10 mouse cellular contexts compared by ENCODE assay signal in genomic region chr17:32402779-32403157, GRCm38 (mm10). TPM values are rescaled to one million over a fixed set of nuclear protein-coding genes. Genes with fewer than 3 reads are reported as not detected.
DNase-seq lines count a peak whose midpoint lies in the region; ATAC-seq and TF ChIP-seq lines count a peak whose summit lies in the region.
"Had no signal": no experiment of that assay in that cellular context is flagged by ENCODE, and none has a peak within 500 bp of the region (broad histone marks: within the 10 kb centered on the region; RNA-seq: fewer than 3 reads in every experiment).

No protein-coding gene starts in this region.

- peak; percentile 36 for DNase-seq in lung, postnatal 25 days (ENCODE audit: low spot score)
- DNase-seq in midbrain, embryonic 10.5 days (ENCODE audit: low spot score): no peak
- no peak for DNase-seq in layer of hippocampus, adult 9-10 months (ENCODE audit: low spot score)
- no peak for DNase-seq in gastrocnemius, postnatal 10 days

- no peaks in the 10 kb centered on the region for H3K9me3 ChIP-seq in E14TG2a.4 (ENCODE audit: low read length)
- no peaks in the 10 kb centered on the region for H3K9me3 ChIP-seq in stomach, embryonic 16.5 days (replicated peaks; ENCODE audit: control insufficient read depth, low read length)
- H3K9me3 ChIP-seq in midbrain, embryonic 10.5 days (replicated peaks): no peaks in the 10 kb centered on the region
- H3K9me3 ChIP-seq: heart, embryonic 10.5 days had no signal

- no peak for ATAC-seq in stomach, embryonic 16.5 days (ENCODE audit: insufficient read depth, low FRiP score)

- H3K4me2 ChIP-seq in stomach, embryonic 16.5 days (ENCODE audit: low read depth, low read length): no peak overlapping the region

- H3K36me3 ChIP-seq in E14TG2a.4 (ENCODE audit: insufficient read depth, low read length): no peaks in the 10 kb centered on the region
- no peaks in the 10 kb centered on the region for H3K36me3 ChIP-seq in stomach, embryonic 16.5 days (ENCODE audit: control insufficient read depth, insufficient read depth, low read length)
- H3K36me3 ChIP-seq in midbrain, embryonic 10.5 days: no peaks in the 10 kb centered on the region
- H3K36me3 ChIP-seq: heart, embryonic 10.5 days had no signal

- TF ChIP-seq CTCF in E14TG2a.4 (conservative IDR thresholded peaks at IDR 0.05; ENCODE audit: low read length): no peak
- TF ChIP-seq CTCF in cortical plate, adult 2 months (IDR thresholded peaks at IDR 0.05; ENCODE audit: extremely low read depth, insufficient read depth, low read length): no peak

- peaks cover 41% of the 10 kb centered on the region for H3K27me3 ChIP-seq in E14TG2a.4 (ENCODE audit: insufficient read depth, low read length)
- peaks cover 7% of the 10 kb centered on the region; the same call in 1 of the 2 replicates for H3K27me3 ChIP-seq in stomach, embryonic 16.5 days (ENCODE audit: control insufficient read depth, insufficient read depth, low read length)
- peaks cover 20% of the 10 kb centered on the region for H3K27me3 ChIP-seq in midbrain, embryonic 10.5 days (ENCODE audit: low read depth, poor library complexity, severe bottlenecking)

- H3K27ac ChIP-seq in cortical plate, adult 2 months (ENCODE audit: insufficient read depth, low read length): peak overlapping the region; percentile 35; the same call in 1 of the 2 replicates
- no peak overlapping the region for H3K27ac ChIP-seq in stomach, embryonic 16.5 days (ENCODE audit: low read length)
- no peak overlapping the region for H3K27ac ChIP-seq in midbrain, embryonic 10.5 days (replicated peaks)
- H3K27ac ChIP-seq: heart, embryonic 10.5 days had no signal

- no peak for TF ChIP-seq POLR2A in cortical plate, adult 2 months (IDR thresholded peaks at IDR 0.05; ENCODE audit: extremely low read depth, insufficient read depth, low read length)

- H3K9ac ChIP-seq in stomach, embryonic 16.5 days (ENCODE audit: low read length): no peak overlapping the region; the same call in 1 of the 2 replicates

- peak overlapping the region; percentile 57 for H3K4me3 ChIP-seq in E14TG2a.4 (replicated peaks; ENCODE audit: low read length)
- 0 out of 2 replicates have a peak overlapping the region, but pooled peaks have one; percentile 10 for H3K4me3 ChIP-seq in cortical plate, adult 2 months (ENCODE audit: insufficient read depth, low read length)
- peak overlapping the region; percentile 20 for H3K4me3 ChIP-seq in stomach, embryonic 16.5 days (replicated peaks; ENCODE audit: low read length)
- H3K4me3 ChIP-seq in midbrain, embryonic 10.5 days: no peak overlapping the region
- H3K4me3 ChIP-seq: heart, embryonic 10.5 days had no signal

- H3K4me1 ChIP-seq in E14TG2a.4 (replicated peaks; ENCODE audit: low read depth, low read length): peaks cover 10% of the 10 kb centered on the region
- H3K4me1 ChIP-seq in cortical plate, adult 2 months (ENCODE audit: control insufficient read depth, insufficient read depth, low read length): no peaks in the 10 kb centered on the region
- no peaks in the 10 kb centered on the region for H3K4me1 ChIP-seq in stomach, embryonic 16.5 days (ENCODE audit: control insufficient read depth, insufficient read depth, low read length)
- no peaks in the 10 kb centered on the region for H3K4me1 ChIP-seq in midbrain, embryonic 10.5 days
- H3K4me1 ChIP-seq: heart, embryonic 10.5 days had no signal

- WGBS in stomach, embryonic 16.5 days: 67% methylated on average over 11 of the region's 11 CpGs
- 82% methylated on average over 11 of the region's 11 CpGs for WGBS in midbrain, embryonic 10.5 days

RNA-seq across cellular contexts. Expression of gene Rasal3, which starts 0.6 kb away (rescaled TPM):
- 4.8 and 5.3 TPM in 2 replicates for polyA plus RNA-seq in cortical plate, adult 2 months (2012; rRNA removed)
- polyA plus RNA-seq in stomach, embryonic 16.5 days (2015; fragmentation: Nextera tagmentation; extraction: Ambion mirVana): 1.8 and 2.1 TPM in 2 replicates
- polyA plus RNA-seq in midbrain, embryonic 10.5 days (2016; fragmentation: Nextera tagmentation; extraction: Ambion mirVana): 0.40 and 0.42 TPM in 2 replicates
- total RNA-seq in gastrocnemius, postnatal 10 days (2021): under 1 TPM; 0.70 to 0.90 TPM

RNA-seq across cellular contexts. Expression of gene Wiz, which starts 13.5 kb away (rescaled TPM):
- 36.9 and 37.8 TPM in 2 replicates for polyA plus RNA-seq in cortical plate, adult 2 months (2012; rRNA removed)
- polyA plus RNA-seq in stomach, embryonic 16.5 days (2015; fragmentation: Nextera tagmentation; extraction: Ambion mirVana): 23.7 and 24.5 TPM in 2 replicates
- 22.3 and 25.6 TPM in 2 replicates for polyA plus RNA-seq in midbrain, embryonic 10.5 days (2016; fragmentation: Nextera tagmentation; extraction: Ambion mirVana)
- total RNA-seq in gastrocnemius, postnatal 10 days (2021): 10 to 100 TPM; 17.5 to 24.5 TPM

RNA-seq across cellular contexts. Expression of gene Pglyrp2, which starts 21.2 kb away (rescaled TPM):
- polyA plus RNA-seq in cortical plate, adult 2 months (2012; rRNA removed): not detected in 2 replicates
- polyA plus RNA-seq in stomach, embryonic 16.5 days (2015; fragmentation: Nextera tagmentation; extraction: Ambion mirVana): 0.39 and 0.84 TPM in 2 replicates
- 0.07 TPM in 1 of 2 replicates, not detected in the other for polyA plus RNA-seq in midbrain, embryonic 10.5 days (2016; fragmentation: Nextera tagmentation; extraction: Ambion mirVana)
- not detected for total RNA-seq in gastrocnemius, postnatal 10 days (2021)
- total RNA-seq: layer of hippocampus, postnatal 10 days had no signal
- polyA plus RNA-seq: embryonic facial prominence, embryonic 11.5 days had no signal

RNA-seq across cellular contexts. Expression of gene Cyp4f39, which starts 49.8 kb away (rescaled TPM):
- not detected in 2 replicates for polyA plus RNA-seq in cortical plate, adult 2 months (2012; rRNA removed)
- polyA plus RNA-seq in stomach, embryonic 16.5 days (2015; fragmentation: Nextera tagmentation; extraction: Ambion mirVana): 26.2 and 42.6 TPM in 2 replicates
- polyA plus RNA-seq in midbrain, embryonic 10.5 days (2016; fragmentation: Nextera tagmentation; extraction: Ambion mirVana): 0.15 and 0.87 TPM in 2 replicates
- total RNA-seq in gastrocnemius, postnatal 10 days (2021): 1 to 10 TPM in 1 of 2 experiments, under 1 TPM in 1; 0.61 to 1.0 TPM
- total RNA-seq: layer of hippocampus, postnatal 10 days had no signal
- polyA plus RNA-seq: heart, embryonic 10.5 days had no signal

RNA-seq across cellular contexts. Expression of gene Akap8l, which starts 52.4 kb away (rescaled TPM):
- 363 and 441 TPM in 2 replicates for polyA plus RNA-seq in cortical plate, adult 2 months (2012; rRNA removed)
- polyA plus RNA-seq in stomach, embryonic 16.5 days (2015; fragmentation: Nextera tagmentation; extraction: Ambion mirVana): 72.0 and 78.9 TPM in 2 replicates
- polyA plus RNA-seq in midbrain, embryonic 10.5 days (2016; fragmentation: Nextera tagmentation; extraction: Ambion mirVana): 90.2 and 106 TPM in 2 replicates
- total RNA-seq in gastrocnemius, postnatal 10 days (2021): 10 to 100 TPM; 23.7 to 39.9 TPM
